Mouse (Mus musculus) MEL (cell line): ENCODE results near the gene Fer1l5. TPM values are rescaled to one million over a fixed set of nuclear protein-coding genes. Genes with fewer than 3 reads are reported as not detected.

Experiments used
- DNase-seq: peaks from one replicate; pipeline ENCODE4 v3.0.0; 2011; ENCODE audit warnings: low read depth, low spot score
- H3K27ac ChIP-seq: 2 replicates; pipeline ENCODE4 v1.5.1; 2012; ENCODE audit warnings: low read depth, mild to moderate bottlenecking, control low read depth, low read length, moderate library complexity; ENCODE audit not compliant: control insufficient read depth
- H3K27me3 ChIP-seq, 2 experiments: fragments of 150-350 bp in 1 of 2; sonication (generic) in 1 of 2; 2 replicates each; pipeline ENCODE4 v1.6.1; 2012; ENCODE audit warnings: low read length in 2 of 2, mild to moderate bottlenecking in 2 of 2, improper control_type of control experiment in 1 of 2, moderate library complexity in 1 of 2; ENCODE audit not compliant: insufficient read depth in 2 of 2, control insufficient read depth in 1 of 2
- H3K36me3 ChIP-seq, 2 experiments: 2 replicates each; pipeline ENCODE4 v1.6.1; 2012 to 2014; ENCODE audit warnings: low read length in 2 of 2, improper control_type of control experiment in 1 of 2, inconsistent platforms in 1 of 2, mild to moderate bottlenecking in 1 of 2; ENCODE audit not compliant: insufficient read depth in 2 of 2, control insufficient read depth in 1 of 2
- H3K4me1 ChIP-seq, 2 experiments: fragments of 150-350 bp in 1 of 2; sonication (generic) in 1 of 2; 2 replicates each; pipeline ENCODE4 v1.6.1; 2012; ENCODE audit warnings: low read length in 2 of 2, improper control_type of control experiment in 1 of 2, mild to moderate bottlenecking in 1 of 2; ENCODE audit not compliant: insufficient read depth in 2 of 2, control insufficient read depth in 1 of 2
- H3K4me3 ChIP-seq, 2 experiments: fragments of 150-350 bp in 1 of 2; sonication (generic) in 1 of 2; 2 replicates each; pipeline ENCODE4 v1.5.1; 2012; ENCODE audit warnings: low read depth in 2 of 2, low read length in 2 of 2, mild to moderate bottlenecking in 2 of 2, moderate library complexity in 2 of 2, control low read depth in 1 of 2, improper control_type of control experiment in 1 of 2; ENCODE audit not compliant: control insufficient read depth in 1 of 2, insufficient read depth in 1 of 2
- H3K79me2 ChIP-seq: 2 replicates; pipeline ENCODE4 v1.6.1; 2012; ENCODE audit warnings: mild to moderate bottlenecking, low read length, moderate library complexity; ENCODE audit not compliant: control insufficient read depth, poor library complexity, insufficient read depth
- H3K9ac ChIP-seq: 2 replicates; pipeline ENCODE4 v1.6.1; 2012; ENCODE audit warnings: low read depth, mild to moderate bottlenecking, control low read depth, low read length, moderate library complexity; ENCODE audit not compliant: control insufficient read depth, poor library complexity, severe bottlenecking
- H3K9me3 ChIP-seq: fragments of 150-350 bp; sonication (generic); replicated peaks from 2 replicates; pipeline ENCODE4 v1.6.1; 2012; ENCODE audit warnings: mild to moderate bottlenecking, low read length, improper control_type of control experiment, moderate library complexity; ENCODE audit not compliant: insufficient read depth
- BHLHE40 ChIP-seq: IDR thresholded peaks from 2 replicates; pipeline ENCODE4 v1.6.1; 2012; ENCODE audit warnings: low read depth, mild to moderate bottlenecking, inconsistent platforms, low read length, improper control_type of control experiment, borderline replicate concordance
- CHD1 ChIP-seq: IDR thresholded peaks from 2 replicates; pipeline ENCODE4 v1.6.1; 2012; ENCODE audit warnings: low read depth, mild to moderate bottlenecking, inconsistent platforms, low read length, improper control_type of control experiment
- CTCF ChIP-seq, 3 experiments: IDR thresholded peaks in 2 of 3; conservative IDR thresholded peaks in 1 of 3; 2 replicates each; pipeline ENCODE4 v1.5.1; 2011 to 2012; ENCODE audit warnings: low read length in 3 of 3, low read depth in 2 of 3, mild to moderate bottlenecking in 2 of 3, improper control_type of control experiment in 1 of 3, inconsistent platforms in 1 of 3, mixed read lengths in 1 of 3, moderate library complexity in 1 of 3; ENCODE audit not compliant: control insufficient read depth in 1 of 3, insufficient read depth in 1 of 3, poor library complexity in 1 of 3, severe bottlenecking in 1 of 3
- ELF1 ChIP-seq: IDR thresholded peaks from 2 replicates; pipeline ENCODE4 v1.6.1; 2014; ENCODE audit warnings: low read depth, mild to moderate bottlenecking, inconsistent platforms, low read length, improper control_type of control experiment, moderate library complexity
- ETS1 ChIP-seq: IDR thresholded peaks from 2 replicates; pipeline ENCODE4 v1.6.1; 2012; ENCODE audit warnings: low read depth, mild to moderate bottlenecking, inconsistent platforms, low read length, improper control_type of control experiment, moderate library complexity
- GATA1 ChIP-seq: IDR thresholded peaks from 2 replicates; pipeline ENCODE4 v1.6.1; 2011; ENCODE audit warnings: low read depth, low read length, improper control_type of control experiment
- KAT2A ChIP-seq: conservative IDR thresholded peaks from 2 replicates; pipeline ENCODE4 v1.6.1; 2012; ENCODE audit warnings: low read depth, low read length, improper control_type of control experiment, inconsistent platforms
- MAX ChIP-seq: IDR thresholded peaks from 2 replicates; pipeline ENCODE4 v1.6.1; 2011; ENCODE audit warnings: low read length, improper control_type of control experiment
- MXI1 ChIP-seq: IDR thresholded peaks from 2 replicates; pipeline ENCODE4 v1.6.1; 2011; ENCODE audit warnings: mild to moderate bottlenecking, low read depth, low read length, improper control_type of control experiment
- MYB ChIP-seq: IDR thresholded peaks from 2 replicates; pipeline ENCODE4 v1.6.1; 2011; ENCODE audit warnings: mild to moderate bottlenecking, low read depth, low read length, improper control_type of control experiment
- MYC ChIP-seq: IDR thresholded peaks from 2 replicates; pipeline ENCODE4 v1.6.1; 2011; ENCODE audit warnings: low read depth, mild to moderate bottlenecking, low read length, improper control_type of control experiment, moderate library complexity
- NRF1 ChIP-seq: IDR thresholded peaks from 2 replicates; pipeline ENCODE4 v1.6.1; 2014; ENCODE audit warnings: low read depth, mild to moderate bottlenecking, inconsistent platforms, low read length, improper control_type of control experiment, moderate library complexity; ENCODE audit not compliant: poor library complexity, insufficient read depth, severe bottlenecking
- RCOR1 ChIP-seq: IDR thresholded peaks from 2 replicates; pipeline ENCODE4 v1.6.1; 2012; ENCODE audit warnings: low read depth, mild to moderate bottlenecking, inconsistent platforms, low read length, improper control_type of control experiment
- USF2 ChIP-seq, 2 experiments: IDR thresholded peaks; 2 replicates each; pipeline ENCODE4 v1.6.1; 2011 to 2012; ENCODE audit warnings: improper control_type of control experiment in 2 of 2, low read length in 2 of 2, borderline replicate concordance in 1 of 2, inconsistent platforms in 1 of 2, low read depth in 1 of 2, mild to moderate bottlenecking in 1 of 2; ENCODE audit not compliant: insufficient read depth in 1 of 2
- ZMIZ1 ChIP-seq: IDR thresholded peaks from 2 replicates; pipeline ENCODE4 v1.6.1; 2012; ENCODE audit warnings: low read depth, mild to moderate bottlenecking, inconsistent platforms, low read length, improper control_type of control experiment, moderate library complexity
- polyA plus RNA-seq, 2 experiments: library from polyadenylated mRNA; stranded (reverse) in 1 of 2; unstranded in 1 of 2; fragments of >175 nt in 1 of 2; fragments of >200 nt in 1 of 2; gene quantifications; 2 replicates each; pipeline versions ENCODE4 v1.2.1 to v1.2.4; 2012; ENCODE audit warnings: low replicate concordance in 2 of 2, low read depth in 1 of 2; ENCODE audit not compliant: insufficient read length in 2 of 2, insufficient read depth in 1 of 2, missing spikeins in 1 of 2
- total RNA-seq: library from RNA; depleted of rRNA; stranded (reverse); fragments of 300-350 nt; gene quantifications from 2 replicates; pipeline ENCODE4 v1.2.3, GENCODE M21; 2012

The Fer1l5 gene
- total and polyA plus RNA-seq, 3 experiments = 2.3 TPM; not detected in 2

DNA sequence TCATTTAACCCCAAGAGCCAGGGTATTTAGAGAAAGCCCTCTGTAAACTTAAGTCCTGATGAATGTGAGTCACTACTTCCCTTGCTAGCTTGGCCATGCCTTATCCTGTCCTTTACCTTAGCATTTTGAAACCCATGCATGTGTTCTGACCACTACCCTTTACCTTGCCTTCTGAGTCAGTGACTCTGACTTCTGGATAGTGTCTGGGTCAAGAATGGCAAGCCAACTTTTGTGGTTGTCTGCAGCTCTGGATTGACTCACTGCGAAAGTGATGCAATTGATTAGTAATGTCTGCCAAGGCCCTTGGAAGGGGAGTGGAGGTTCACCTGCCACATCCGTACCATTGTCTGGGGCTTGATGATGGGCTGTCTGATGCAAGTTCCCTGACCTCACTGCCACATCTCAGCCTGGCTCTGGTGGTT lies 46.2 kb upstream of the Fer1l5 start:
- Histone ChIP-seq H3K27ac (no peak overlapping the region), H3K27me3 (no peaks in the 10 kb centered on the region), H3K36me3 (no peaks in the 10 kb centered on the region), H3K9ac (no peak overlapping the region), H3K4me3 (no peak overlapping the region), H3K9me3 (no peaks in the 10 kb centered on the region), H3K4me1 (no peaks in the 10 kb centered on the region), H3K79me2 (no peaks in the 10 kb centered on the region)
- no peak for DNase-seq
- TF ChIP-seq KAT2A = no peak
- TF ChIP-seq MAX = no peak
- no peak for TF ChIP-seq RCOR1

DNA sequence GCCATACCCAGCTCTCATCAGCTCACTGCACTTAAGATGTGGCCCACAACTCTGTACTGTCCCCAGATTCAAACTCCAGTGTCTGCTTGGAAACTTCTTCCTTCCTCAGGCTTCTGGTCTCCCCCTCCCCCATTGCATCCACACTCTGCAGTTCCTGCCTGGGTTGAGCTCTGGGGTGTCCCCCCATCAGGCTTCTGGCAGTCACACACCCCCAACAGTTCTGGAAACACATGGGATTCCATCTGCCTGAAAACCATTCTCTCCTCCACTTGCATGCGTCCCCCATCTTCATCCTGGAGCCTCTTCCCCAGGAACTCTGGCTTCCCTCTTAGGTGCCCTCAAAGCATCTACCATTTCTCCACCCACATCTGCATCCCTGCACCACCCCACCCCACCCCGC lies 45.3 kb upstream of the Fer1l5 start:
- Histone ChIP-seq H3K4me3 (no peak overlapping the region), H3K79me2 (no peaks in the 10 kb centered on the region), H3K27ac (no peak overlapping the region), H3K9ac (no peak overlapping the region), H3K9me3 (no peaks in the 10 kb centered on the region), H3K27me3 (no peaks in the 10 kb centered on the region), H3K36me3 (no peaks in the 10 kb centered on the region), H3K4me1 (no peaks in the 10 kb centered on the region)
- TF ChIP-seq MYB (no peak), MYC (no peak), NRF1 (no peak), BHLHE40 (no peak), MAX (no peak), CTCF (IDR thresholded peaks at IDR 0.05 in 2 of 3, conservative IDR thresholded peaks at IDR 0.05 in 1 of 3; ENCODE audit: control insufficient read depth in 1 of 3, insufficient read depth in 1 of 3, low read depth in 2 of 3, low read length in 3 of 3, poor library complexity in 1 of 3, severe bottlenecking in 1 of 3) (no peak), KAT2A (no peak), GATA1 (no peak), ETS1 (no peak), MXI1 (no peak), ELF1 (no peak), USF2 (IDR thresholded peaks at IDR 0.05; ENCODE audit: borderline replicate concordance in 1 of 2, insufficient read depth in 1 of 2, low read depth in 1 of 2, low read length in 2 of 2) (no peak)
- DNase-seq = no peak

DNA sequence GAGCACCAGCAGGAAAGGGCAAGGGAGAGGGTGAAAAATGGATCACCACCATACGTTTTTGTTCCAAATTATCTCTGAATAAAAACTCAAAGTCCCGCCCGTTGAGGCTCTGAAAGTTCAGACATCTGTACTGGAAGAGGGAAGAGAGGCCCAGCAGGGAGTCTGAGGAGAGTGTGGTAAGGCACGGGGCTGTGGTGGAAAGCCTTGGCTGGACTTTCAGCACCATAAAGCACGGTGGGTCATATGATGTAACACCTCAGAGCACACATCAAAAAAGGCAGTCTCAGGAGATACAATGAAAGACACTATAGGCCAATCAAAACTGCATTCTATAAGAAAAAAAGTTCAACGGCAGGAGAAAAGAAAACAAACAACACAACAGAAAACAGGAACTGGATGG lies 40.3 kb upstream of the Fer1l5 start:
- H3K4me1 ChIP-seq = no peaks in the 10 kb centered on the region
- TF ChIP-seq CHD1 (no peak), ETS1 (no peak), ZMIZ1 (no peak), MAX (no peak), MYC (no peak)
- no peaks in the 10 kb centered on the region for H3K79me2 ChIP-seq
- DNase-seq = no peak
- H3K9ac ChIP-seq = no peak overlapping the region
- no peak overlapping the region for H3K27ac ChIP-seq
- no peak overlapping the region for H3K4me3 ChIP-seq
- no peaks in the 10 kb centered on the region for H3K27me3 ChIP-seq
- H3K9me3 ChIP-seq = no peaks in the 10 kb centered on the region
- no peaks in the 10 kb centered on the region; a peak in 1 of 4 replicates for H3K36me3 ChIP-seq
